22 mouse cellular contexts compared by ENCODE assay signal in the genomic region with DNA sequence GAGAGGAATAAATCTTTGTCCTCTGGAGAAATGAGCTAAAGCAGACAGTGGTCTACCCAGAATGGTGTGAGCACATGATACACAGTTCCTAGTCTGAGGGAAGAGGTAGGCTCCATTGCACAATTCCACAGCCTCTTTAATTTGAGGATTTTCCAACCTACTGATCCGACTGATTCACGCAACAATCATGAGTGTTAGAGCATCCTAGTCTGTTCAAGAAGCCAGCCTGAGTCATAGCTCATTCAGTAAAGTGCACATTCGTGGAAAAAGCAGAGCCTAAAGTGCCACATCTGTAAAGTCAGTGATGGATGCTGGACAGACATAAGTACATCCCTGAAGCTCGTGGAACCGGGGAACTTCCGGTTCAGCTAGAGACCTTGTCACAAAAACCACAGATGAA. TPM values are rescaled to one million over a fixed set of nuclear protein-coding genes. Genes with fewer than 3 reads are reported as not detected.
A peak's percentile ranks its signal among the peaks of the same experiment; 100 is the strongest.
DNase-seq lines count a peak whose midpoint lies in the region; ATAC-seq lines count a peak whose summit lies in the region.
"Had no signal": no experiment of that assay in that cellular context is flagged by ENCODE, and none has a peak within 500 bp of the region (broad histone marks: within the 10 kb centered on the region; RNA-seq: fewer than 3 reads in every experiment).

No protein-coding gene starts in this region.

- 0 out of 2 replicates have a peak, but pooled peaks have one; percentile 18 for ATAC-seq in granulocyte monocyte progenitor cell, adult 5-6 weeks (replicated peaks; ENCODE audit: poor library complexity, severe bottlenecking)
- ATAC-seq: activated CD4-positive, CD25-positive, alpha-beta regulatory T cell, adult 4 months; CD4-positive, CD25-positive, alpha-beta regulatory T cell, adult 4 months; forebrain, embryonic 13.5 days; forebrain, embryonic 15.5 days; forebrain, postnatal 0 days had no signal

- peak; percentile 55 for DNase-seq in 3T3-L1 (ENCODE audit: low read depth, low spot score)
- DNase-seq in NIH3T3 (ENCODE audit: low read depth) = peak; percentile 63
- no peak for DNase-seq in embryo, embryonic 11 days
- DNase-seq in gastrocnemius, adult 18-20 months (ENCODE audit: low spot score) = no peak
- DNase-seq: adrenal gland, adult 2 months; adrenal gland, postnatal 10 days; adrenal gland, postnatal 25 days; cerebellum, adult 11 months; cerebellum, adult 18-20 months; cerebellum, adult 8-10 months; cerebellum, adult 9-11 months; cerebellum, postnatal 14 days; cerebellum, postnatal 36 days; forebrain, postnatal 0 days had no signal

RNA-seq across cellular contexts. Expression of a gene that starts 6.3 kb away (rescaled TPM):
- not detected in 2 replicates for total RNA-seq in granulocyte monocyte progenitor cell, adult 5-6 weeks (2014; fragmentation: Nextera tagmentation)
- 0.47 and 0.57 TPM in 2 replicates for total RNA-seq in granulocyte monocyte progenitor cell, adult 5-6 weeks (2017)
- under 1 TPM in 1 of 2 experiments, not detected in 1; 0.07 TPM for total RNA-seq in gastrocnemius, adult 18-20 months (2021)
- total RNA-seq: CH12.LX; common myeloid progenitor, adult 5-6 weeks had no signal

RNA-seq across cellular contexts. Expression of a gene that starts 8.9 kb away (rescaled TPM):
- total RNA-seq in granulocyte monocyte progenitor cell, adult 5-6 weeks (2014; fragmentation: Nextera tagmentation) = not detected in 2 replicates
- not detected in 2 replicates for total RNA-seq in granulocyte monocyte progenitor cell, adult 5-6 weeks (2017)
- total RNA-seq in gastrocnemius, adult 18-20 months (2021) = not detected
- total RNA-seq: adrenal gland, adult 2 months; adrenal gland, postnatal 10 days; adrenal gland, postnatal 25 days; CH12.LX; common myeloid progenitor, adult 5-6 weeks; G1E had no signal

RNA-seq across cellular contexts. Expression of a gene that starts 22.0 kb away (rescaled TPM):
- total RNA-seq in granulocyte monocyte progenitor cell, adult 5-6 weeks (2014; fragmentation: Nextera tagmentation) = 48.9 and 51.5 TPM in 2 replicates
- 13.5 and 16.6 TPM in 2 replicates for total RNA-seq in granulocyte monocyte progenitor cell, adult 5-6 weeks (2017)
- total RNA-seq in gastrocnemius, adult 18-20 months (2021) = 100 to 1,000 TPM; 135 to 138 TPM

RNA-seq across cellular contexts. Expression of a gene that starts 22.3 kb away (rescaled TPM):
- total RNA-seq in granulocyte monocyte progenitor cell, adult 5-6 weeks (2014; fragmentation: Nextera tagmentation) = 49.8 and 50.2 TPM in 2 replicates
- 37.1 and 39.3 TPM in 2 replicates for total RNA-seq in granulocyte monocyte progenitor cell, adult 5-6 weeks (2017)
- 1 to 10 TPM; 6.9 to 9.9 TPM for total RNA-seq in gastrocnemius, adult 18-20 months (2021)

RNA-seq across cellular contexts. Expression of a gene that starts 25.9 kb away (rescaled TPM):
- 5.1 and 7.8 TPM in 2 replicates for total RNA-seq in granulocyte monocyte progenitor cell, adult 5-6 weeks (2014; fragmentation: Nextera tagmentation)
- 4.7 and 7.7 TPM in 2 replicates for total RNA-seq in granulocyte monocyte progenitor cell, adult 5-6 weeks (2017)
- 10 to 100 TPM; 19.6 to 99.5 TPM for total RNA-seq in gastrocnemius, adult 18-20 months (2021)

Comparison
In these comparisons a context has a peak if more than half of its experiments do, and no peak if none do; other contexts are left out.
1. DNase-seq: peak in 3T3-L1 (single experiment) and NIH3T3 (single experiment); none in embryo, embryonic 11 days (single experiment) and gastrocnemius, adult 18-20 months (single experiment).